Mouse (Mus musculus) G1E (cell line): ENCODE measurements around the gene Herpud1.

Experiments
- CTCF ChIP-seq: IDR thresholded peaks from 2 replicates; pipeline ENCODE4 v1.5.1; 2012; ENCODE audit warnings: low read depth, low read length, inconsistent platforms, mixed read lengths
- GATA2 ChIP-seq: IDR thresholded peaks from 2 replicates; pipeline ENCODE4 v1.6.1; 2012; ENCODE audit warnings: low read depth, low read length, inconsistent platforms, borderline replicate concordance
- POLR2AphosphoS5 ChIP-seq: IDR thresholded peaks from 2 replicates; pipeline ENCODE4 v1.6.1; 2012; ENCODE audit warnings: low read depth, low read length, inconsistent platforms; ENCODE audit not compliant: insufficient replicate concordance
- TAL1 ChIP-seq: conservative IDR thresholded peaks from 2 replicates; pipeline ENCODE4 v1.6.1; 2012; ENCODE audit warnings: low read depth, low read length, inconsistent platforms, mixed read lengths

- TF ChIP-seq CTCF: no peak
- no peak for TF ChIP-seq TAL1
- TF ChIP-seq POLR2AphosphoS5: no peak
- TF ChIP-seq GATA2: no peak
Observed at GRCm38 (mm10) chr8:94438659-94439058, 52.4 kb downstream of the Herpud1 start.
